Mouse (Mus musculus): ENCODE data around the gene Epha10. TPM values are rescaled to one million over a fixed set of nuclear protein-coding genes. Genes with fewer than 3 reads are reported as not detected.

The Epha10 gene
- polyA plus RNA-seq, 1 experiment from 2014 or later = not detected

DNA sequence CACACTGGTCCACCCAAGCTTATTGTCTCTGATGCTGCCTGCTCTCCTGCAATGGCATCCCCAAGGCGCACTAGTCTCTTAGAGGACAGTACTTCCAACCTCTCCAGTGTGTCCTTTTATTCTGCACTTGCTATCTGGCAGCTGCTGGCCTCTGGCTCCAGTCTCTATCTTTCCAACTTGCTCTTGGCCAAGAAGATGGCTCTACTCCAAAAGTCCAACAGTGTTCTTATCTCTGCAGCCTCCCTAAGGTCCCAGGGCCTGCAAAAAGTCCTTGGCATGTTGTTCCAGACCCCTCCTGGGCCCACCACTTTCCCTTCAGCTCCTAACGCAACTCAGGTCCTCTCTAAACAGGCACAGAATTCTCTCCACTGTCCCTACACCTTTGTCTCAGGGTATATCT, 76.6 kb downstream of the Epha10 start:
- Histone ChIP-seq H3K9ac (replicated peaks; ENCODE audit: low read depth) (no peak overlapping the region), H3K4me3 (ENCODE audit: low read depth, low read length) (no peak overlapping the region), H3K36me3 (ENCODE audit: insufficient read depth, low read length) (no peaks in the 10 kb centered on the region), H3K27ac (ENCODE audit: low read length) (no peak overlapping the region), H3K4me2 (replicated peaks; ENCODE audit: low read depth, low read length) (no peak overlapping the region), H3K9me3 (ENCODE audit: low read length) (no peaks in the 10 kb centered on the region), H3K27me3 (replicated peaks; ENCODE audit: insufficient read depth, low read length) (no peaks in the 10 kb centered on the region), H3K4me1 (ENCODE audit: insufficient read depth, low read depth, low read length) (0 out of 2 replicates have a peak, but pooled peaks cover 4% of the 10 kb centered on the region)
- ATAC-seq (no peak), DNase-seq (ENCODE audit: low spot score) (no peak)
- 61% methylated on average over 2 of the region's 2 CpGs for WGBS
- TF ChIP-seq CTCF (IDR thresholded peaks at IDR 0.05) = no peak
- TF ChIP-seq EP300 (IDR thresholded peaks at IDR 0.05) = no peak

DNA sequence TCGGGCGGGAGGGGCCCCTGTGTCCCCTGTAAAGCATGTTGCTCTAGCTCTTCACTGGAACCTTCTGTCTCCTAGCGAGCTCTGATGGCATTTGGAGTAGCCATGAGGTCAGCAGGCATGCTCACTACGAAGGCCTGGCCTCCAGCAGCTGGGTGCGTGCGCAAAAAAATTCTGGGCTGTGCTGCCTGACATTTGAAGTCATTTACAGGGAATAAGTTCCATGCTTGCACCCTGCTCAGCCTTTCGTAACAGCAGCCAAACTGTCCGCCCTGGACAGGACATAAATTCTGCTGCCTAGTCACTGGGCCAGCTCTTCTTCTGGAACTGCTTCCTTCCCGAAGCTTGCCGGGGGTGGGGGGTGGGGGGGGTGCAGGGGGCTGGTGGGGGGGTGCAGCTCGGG, 78.4 kb downstream of the Epha10 start:
- peak; percentile 67 for DNase-seq (ENCODE audit: low spot score)
- ATAC-seq = peak; percentile 80
- Histone ChIP-seq H3K27me3 (replicated peaks; ENCODE audit: insufficient read depth, low read length) (no peaks in the 10 kb centered on the region), H3K36me3 (ENCODE audit: insufficient read depth, low read length) (no peaks in the 10 kb centered on the region), H3K9me3 (ENCODE audit: low read length) (no peaks in the 10 kb centered on the region), H3K9ac (replicated peaks; ENCODE audit: low read depth) (no peak overlapping the region), H3K4me3 (ENCODE audit: low read depth, low read length) (no peak overlapping the region), H3K27ac (ENCODE audit: low read length) (no peak overlapping the region), H3K4me2 (replicated peaks; ENCODE audit: low read depth, low read length) (no peak overlapping the region), H3K4me1 (ENCODE audit: insufficient read depth, low read depth, low read length) (no peaks in the 10 kb centered on the region)
- WGBS = 41% methylated on average over 11 of the region's 11 CpGs
- TF ChIP-seq EP300 (IDR thresholded peaks at IDR 0.05) (no peak), CTCF (IDR thresholded peaks at IDR 0.05) (no peak)

DNA sequence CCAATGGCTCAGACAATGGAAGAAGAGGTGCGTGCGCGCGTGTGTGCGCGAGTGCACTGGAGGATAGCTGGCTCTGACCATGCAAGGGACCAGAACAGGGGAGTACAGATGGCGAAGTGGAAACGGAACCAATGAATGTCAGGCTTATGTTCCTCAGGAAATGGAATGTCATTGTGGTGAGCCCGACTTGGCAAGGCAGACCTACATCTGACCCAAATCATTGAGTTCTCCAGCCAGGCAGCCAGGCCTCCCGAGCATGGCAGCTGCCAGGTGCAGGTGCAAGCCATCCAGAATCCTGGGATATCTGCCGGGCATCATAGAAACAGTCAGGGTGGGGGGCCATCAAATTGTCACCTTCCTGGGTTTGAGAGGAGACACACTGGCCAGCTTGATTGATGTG, 80.2 kb downstream of the Epha10 start:
- Histone ChIP-seq H3K9ac (replicated peaks; ENCODE audit: low read depth) (no peak overlapping the region), H3K27me3 (replicated peaks; ENCODE audit: insufficient read depth, low read length) (no peaks in the 10 kb centered on the region), H3K4me3 (ENCODE audit: low read depth, low read length) (no peak overlapping the region), H3K27ac (ENCODE audit: low read length) (no peak overlapping the region), H3K9me3 (ENCODE audit: low read length) (no peaks in the 10 kb centered on the region), H3K4me2 (replicated peaks; ENCODE audit: low read depth, low read length) (no peak overlapping the region), H3K36me3 (ENCODE audit: insufficient read depth, low read length) (no peaks in the 10 kb centered on the region), H3K4me1 (ENCODE audit: insufficient read depth, low read depth, low read length) (no peaks in the 10 kb centered on the region)
- TF ChIP-seq CTCF (IDR thresholded peaks at IDR 0.05) (no peak), EP300 (IDR thresholded peaks at IDR 0.05) (no peak)
- ATAC-seq = no peak
- 79% methylated on average over 11 of the region's 11 CpGs for whole genome bisulfite sequencing
- DNase-seq (ENCODE audit: low spot score) = no peak

DNA sequence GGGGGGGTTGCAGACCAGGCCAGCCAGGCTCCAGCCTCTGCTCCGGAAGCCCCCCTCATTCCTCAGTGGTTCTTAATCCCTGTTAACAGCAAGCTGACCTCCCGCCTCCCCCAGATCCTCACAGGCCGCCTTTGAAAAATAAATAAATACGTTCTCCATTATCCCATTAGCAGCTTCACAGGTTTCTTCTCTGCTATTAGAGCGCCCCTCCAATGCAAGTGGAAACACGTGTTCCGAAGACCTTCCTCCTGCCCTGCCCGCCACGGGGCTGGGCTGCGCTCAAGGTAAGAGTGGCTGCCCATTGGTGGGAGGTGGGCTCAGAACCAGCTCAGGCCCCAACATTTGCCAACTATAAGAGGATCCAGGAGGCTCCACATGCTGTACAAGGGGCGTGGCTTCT, 81.9 kb downstream of the Epha10 start:
- Histone ChIP-seq H3K4me1 (ENCODE audit: insufficient read depth, low read depth, low read length) (no peaks in the 10 kb centered on the region), H3K27ac (ENCODE audit: low read length) (no peak overlapping the region), H3K4me2 (replicated peaks; ENCODE audit: low read depth, low read length) (no peak overlapping the region), H3K4me3 (ENCODE audit: low read depth, low read length) (no peak overlapping the region), H3K27me3 (replicated peaks; ENCODE audit: insufficient read depth, low read length) (no peaks in the 10 kb centered on the region), H3K36me3 (ENCODE audit: insufficient read depth, low read length) (no peaks in the 10 kb centered on the region), H3K9ac (replicated peaks; ENCODE audit: low read depth) (no peak overlapping the region), H3K9me3 (ENCODE audit: low read length) (no peaks in the 10 kb centered on the region)
- 28% methylated on average over 11 of the region's 11 CpGs for WGBS
- DNase-seq (ENCODE audit: low spot score) (no peak), ATAC-seq (no peak)
- no peak for TF ChIP-seq EP300 (IDR thresholded peaks at IDR 0.05)

DNA sequence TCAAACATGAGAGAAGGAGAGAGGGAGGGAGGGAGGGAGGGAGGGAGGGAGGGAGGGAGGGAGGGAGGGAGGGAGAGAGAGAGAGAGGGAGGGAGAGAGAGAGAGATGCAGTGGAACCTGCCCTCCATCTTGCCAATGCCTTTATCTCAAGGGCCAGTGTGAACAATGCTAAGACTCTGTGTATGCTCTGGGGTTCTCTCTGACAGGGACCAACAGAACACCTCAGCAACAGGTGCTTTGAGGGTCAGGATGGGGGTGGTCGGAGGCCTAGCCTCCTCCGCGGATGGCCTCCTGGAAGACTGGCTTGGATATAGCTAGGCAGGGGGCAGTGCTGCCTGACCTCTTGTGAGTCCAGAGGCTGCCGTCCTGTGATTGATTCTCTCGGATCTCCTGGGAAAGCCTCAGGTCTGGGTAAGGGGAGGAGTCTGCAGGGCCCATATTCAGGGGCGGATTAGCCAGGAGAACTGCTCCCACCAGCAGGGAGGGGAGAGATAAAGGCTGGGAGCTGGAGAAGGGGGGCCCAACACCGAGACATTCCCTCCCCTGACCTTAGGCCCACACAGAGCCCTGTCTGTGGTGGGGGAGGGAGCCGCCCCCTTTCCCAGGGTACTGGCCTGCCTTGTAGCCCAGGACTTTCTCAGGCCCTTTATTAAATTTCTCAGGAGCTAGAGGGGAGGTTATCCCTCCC, 84.4 kb downstream of the Epha10 start:
- no peak overlapping the region for H3K27ac ChIP-seq (ENCODE audit: low read length)
- H3K9ac ChIP-seq (replicated peaks; ENCODE audit: low read depth) = no peak overlapping the region
- H3K27me3 ChIP-seq (replicated peaks; ENCODE audit: insufficient read depth, low read length) = no peaks in the 10 kb centered on the region
- no peak overlapping the region for H3K4me2 ChIP-seq (replicated peaks; ENCODE audit: low read depth, low read length)
- TF ChIP-seq EP300 (IDR thresholded peaks at IDR 0.05) (no peak), CTCF (IDR thresholded peaks at IDR 0.05) (no peak)
- H3K4me1 ChIP-seq (ENCODE audit: insufficient read depth, low read depth, low read length) = no peaks in the 10 kb centered on the region
- no peaks in the 10 kb centered on the region for H3K9me3 ChIP-seq (ENCODE audit: low read length)
- H3K36me3 ChIP-seq (ENCODE audit: insufficient read depth, low read length) = no peaks in the 10 kb centered on the region
- WGBS = 25% methylated on average over 8 of the region's 8 CpGs
- ATAC-seq (no peak), DNase-seq (ENCODE audit: low spot score) (no peak)
- no peak overlapping the region for H3K4me3 ChIP-seq (ENCODE audit: low read depth, low read length)

Other genes starting within 250 kb of the Epha10 start
- 0.10 and 0.14 TPM in 2 replicates for gene Pou3f1, start 224.1 kb upstream of the Epha10 start, polyA plus RNA-seq (2015; fragmentation: Nextera tagmentation; extraction: Ambion mirVana)
- 37.4 and 48.8 TPM in 2 replicates for gene Utp11, start 187.3 kb upstream of the Epha10 start, polyA plus RNA-seq (2015; fragmentation: Nextera tagmentation; extraction: Ambion mirVana)
- gene Fhl3, start 180.2 kb upstream of the Epha10 start, polyA plus RNA-seq (2015; fragmentation: Nextera tagmentation; extraction: Ambion mirVana) = 5.2 and 5.8 TPM in 2 replicates
- gene Sf3a3, start 166.1 kb upstream of the Epha10 start, polyA plus RNA-seq (2015; fragmentation: Nextera tagmentation; extraction: Ambion mirVana) = 49.1 and 57.1 TPM in 2 replicates
- gene Inpp5b, start 139.0 kb upstream of the Epha10 start, polyA plus RNA-seq (2015; fragmentation: Nextera tagmentation; extraction: Ambion mirVana) = 59.6 and 62.9 TPM in 2 replicates
- 9.3 and 10.8 TPM in 2 replicates for gene Mtf1, start 78.8 kb upstream of the Epha10 start, polyA plus RNA-seq (2015; fragmentation: Nextera tagmentation; extraction: Ambion mirVana)
- 22.8 and 25.4 TPM in 2 replicates for gene Yrdc, start 30.2 kb upstream of the Epha10 start, polyA plus RNA-seq (2015; fragmentation: Nextera tagmentation; extraction: Ambion mirVana)
- 65.4 and 68.7 TPM in 2 replicates for gene 1110065P20Rik, start 29.7 kb upstream of the Epha10 start, polyA plus RNA-seq (2015; fragmentation: Nextera tagmentation; extraction: Ambion mirVana)
- gene Maneal, start 18.7 kb upstream of the Epha10 start, polyA plus RNA-seq (2015; fragmentation: Nextera tagmentation; extraction: Ambion mirVana) = 0.08 and 0.13 TPM in 2 replicates
- gene 9930104L06Rik, start 56.1 kb downstream of the Epha10 start, polyA plus RNA-seq (2015; fragmentation: Nextera tagmentation; extraction: Ambion mirVana) = 7.3 and 8.3 TPM in 2 replicates
- 5.5 and 8.8 TPM in 2 replicates for gene Cdca8, start 58.4 kb downstream of the Epha10 start, polyA plus RNA-seq (2015; fragmentation: Nextera tagmentation; extraction: Ambion mirVana)
- gene Rspo1, start 105.5 kb downstream of the Epha10 start, polyA plus RNA-seq (2015; fragmentation: Nextera tagmentation; extraction: Ambion mirVana) = 6.5 and 7.2 TPM in 2 replicates
- 42.3 and 47.3 TPM in 2 replicates for gene Gnl2, start 135.7 kb downstream of the Epha10 start, polyA plus RNA-seq (2015; fragmentation: Nextera tagmentation; extraction: Ambion mirVana)
- 6.9 and 10.9 TPM in 2 replicates for gene Dnali1, start 184.8 kb downstream of the Epha10 start, polyA plus RNA-seq (2015; fragmentation: Nextera tagmentation; extraction: Ambion mirVana)
- gene Snip1, start 185.8 kb downstream of the Epha10 start, polyA plus RNA-seq (2015; fragmentation: Nextera tagmentation; extraction: Ambion mirVana) = 17.4 and 18.0 TPM in 2 replicates
- gene Meaf6, start 204.2 kb downstream of the Epha10 start, polyA plus RNA-seq (2015; fragmentation: Nextera tagmentation; extraction: Ambion mirVana) = 29.7 and 32.1 TPM in 2 replicates
- gene Zc3h12a, start 246.9 kb downstream of the Epha10 start, polyA plus RNA-seq (2015; fragmentation: Nextera tagmentation; extraction: Ambion mirVana) = 1.6 and 2.3 TPM in 2 replicates